Mouse (Mus musculus) embryonic facial prominence, embryonic 11.5 days (tissue): ENCODE data around the gene Ovca2. TPM values are rescaled to one million over a fixed set of nuclear protein-coding genes. Genes with fewer than 3 reads are reported as not detected.
A peak's percentile ranks its signal among the peaks of the same experiment; 100 is the strongest.

Experiments
- ATAC-seq: fragments of 200-750 bp; cut with Nextera tagmentation; replicated peaks from 2 replicates; pipeline ENCODE4 v1.8.0; 2017; ENCODE audit warnings: low read depth; ENCODE audit not compliant: insufficient number of reproducible peaks, low FRiP score, low TSS enrichment
- DNase-seq: peaks from one replicate; pipeline ENCODE4 v3.0.0-alpha.2; 2015; ENCODE audit warnings: low spot score
- H3K27ac ChIP-seq: fragments of 300-500 bp; sonication (generic); replicated peaks from 2 replicates; pipeline ENCODE4 v1.5.1; 2014; ENCODE audit warnings: mild to moderate bottlenecking, low read depth, low read length, control low read depth
- H3K27me3 ChIP-seq: fragments of 300-500 bp; sonication (generic); 2 replicates; pipeline ENCODE4 v1.6.1; 2014; ENCODE audit warnings: mild to moderate bottlenecking, low read length, moderate library complexity, mixed read lengths; ENCODE audit not compliant: control insufficient read depth, insufficient read depth
- H3K36me3 ChIP-seq: fragments of 300-500 bp; sonication (generic); replicated peaks from 2 replicates; pipeline ENCODE4 v1.6.1; 2014; ENCODE audit warnings: low read depth, mild to moderate bottlenecking, low read length, moderate library complexity, mixed read lengths; ENCODE audit not compliant: control insufficient read depth, insufficient read depth
- H3K4me1 ChIP-seq: fragments of 300-500 bp; sonication (generic); 2 replicates; pipeline ENCODE4 v1.6.1; 2014; ENCODE audit warnings: low read length, mixed read lengths; ENCODE audit not compliant: control insufficient read depth, insufficient read depth
- H3K4me2 ChIP-seq: fragments of 300-500 bp; sonication (generic); 2 replicates; pipeline ENCODE4 v1.6.1; 2014; ENCODE audit warnings: low read depth, mild to moderate bottlenecking, control low read depth, low read length, moderate library complexity
- H3K4me3 ChIP-seq: fragments of 300-500 bp; sonication (generic); 2 replicates; pipeline ENCODE4 v1.5.1; 2014; ENCODE audit warnings: low read depth, low read length, control low read depth
- H3K9ac ChIP-seq: fragments of 300-500 bp; sonication (generic); replicated peaks from 2 replicates; pipeline ENCODE4 v1.6.1; 2014; ENCODE audit warnings: mild to moderate bottlenecking, control low read depth, low read length
- H3K9me3 ChIP-seq: fragments of 300-500 bp; sonication (generic); replicated peaks from 2 replicates; pipeline ENCODE4 v1.6.1; 2016; ENCODE audit warnings: mild to moderate bottlenecking, low read length, inconsistent platforms, mixed read lengths; ENCODE audit not compliant: control insufficient read depth
- WGBS: fragments of 180-500 bp; shearing (Covaris S2); extraction: QIAGEN DNeasy Blood & Tissue Kit; methylation state at CpG from one replicate; pipeline ENCODE4 v1.1.7; 2014; 5-methylcytosine and 5-hydroxymethylcytosine counted together
- polyA plus RNA-seq: library from polyadenylated mRNA; unstranded; fragments of >200 nt; fragmentation: Nextera tagmentation; extraction: Ambion mirVana; gene quantifications from 2 replicates; pipeline ENCODE4 v1.2.1, GENCODE M21; 2014

Gene Ovca2
- polyA plus RNA-seq, 1 experiment from 2014 or later: 37.5 TPM

DNA sequence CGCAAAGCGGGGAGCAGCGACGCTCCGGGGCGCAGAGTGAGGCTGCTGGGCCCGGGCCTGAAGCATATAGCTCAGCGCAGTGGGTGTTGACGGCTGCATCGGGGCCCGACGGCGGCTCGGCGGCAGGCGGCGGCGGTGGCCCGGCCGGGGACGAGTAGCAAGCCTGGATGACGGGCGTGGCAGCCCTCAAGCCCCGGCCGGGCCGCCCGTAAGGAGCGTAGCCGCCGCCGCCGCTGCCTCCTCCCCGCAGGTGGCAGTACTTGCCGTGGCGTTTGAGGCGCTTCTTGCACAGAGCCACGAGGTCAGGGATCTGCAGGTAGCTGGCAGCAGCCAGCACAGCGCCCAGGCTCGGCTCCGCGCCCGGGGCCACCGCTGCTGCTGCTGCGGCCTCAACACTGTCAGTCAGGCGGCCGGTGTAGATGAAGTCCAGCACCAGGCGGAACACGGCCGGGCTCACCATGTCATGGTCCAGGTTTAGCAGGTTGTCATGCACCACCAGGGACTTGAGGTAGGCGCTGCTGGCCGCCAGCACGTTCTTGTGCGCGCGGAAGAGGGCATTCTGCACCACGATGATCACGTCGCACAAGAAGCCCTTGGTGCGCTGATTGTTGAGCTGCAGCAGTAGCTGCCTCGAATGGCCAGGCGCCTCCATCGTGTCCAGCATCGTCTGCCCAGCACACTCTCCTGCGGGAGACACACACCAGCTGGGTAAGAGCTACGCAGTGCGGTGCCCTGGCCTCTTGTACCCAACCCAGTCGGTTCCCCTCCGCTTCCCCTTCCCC, 11.6 kb downstream of the Ovca2 start:
- peak; percentile 39 for DNase-seq
- Histone ChIP-seq H3K4me3 (peak overlapping the region; percentile 44), H3K9ac (peak overlapping the region; percentile 69), H3K27ac (no peak overlapping the region), H3K4me2 (peak overlapping the region; percentile 94), H3K4me1 (peaks cover 15% of the 10 kb centered on the region), H3K36me3 (peaks cover 6% of the 10 kb centered on the region), H3K27me3 (peaks cover 81% of the 10 kb centered on the region), H3K9me3 (no peaks in the 10 kb centered on the region)
- 2% methylated on average over 64 of the region's 68 CpGs for WGBS
- ATAC-seq: no peak

- Histone ChIP-seq H3K27me3 (peaks cover 73% of the 10 kb centered on the region), H3K9ac (peak overlapping the region; percentile 69), H3K36me3 (peaks cover 6% of the 10 kb centered on the region), H3K27ac (no peak overlapping the region), H3K4me2 (peak overlapping the region; percentile 94), H3K4me1 (peaks cover 15% of the 10 kb centered on the region), H3K4me3 (peak overlapping the region; percentile 44), H3K9me3 (no peaks in the 10 kb centered on the region)
- ATAC-seq (no peak), DNase-seq (no peak)
- WGBS: 4% methylated on average over 55 of the region's 55 CpGs
Observed at GRCm38 (mm10) chr11:75166193-75166842, 12.3 kb downstream of the Ovca2 start.

GRCm38 (mm10) chr11:75165441-75166192, 13.0 kb downstream of the Ovca2 start:
- H3K27ac ChIP-seq: no peak overlapping the region
- peaks cover 15% of the 10 kb centered on the region for H3K4me1 ChIP-seq
- peak; percentile 64 for DNase-seq
- peak overlapping the region; percentile 94 for H3K4me2 ChIP-seq
- peak overlapping the region; percentile 41 for H3K9ac ChIP-seq
- peak overlapping the region; percentile 44 for H3K4me3 ChIP-seq
- peaks cover 66% of the 10 kb centered on the region for H3K27me3 ChIP-seq
- 3% methylated on average over 54 of the region's 54 CpGs for WGBS
- no peaks in the 10 kb centered on the region for H3K9me3 ChIP-seq
- ATAC-seq: no peak
- peaks cover 6% of the 10 kb centered on the region for H3K36me3 ChIP-seq

DNA sequence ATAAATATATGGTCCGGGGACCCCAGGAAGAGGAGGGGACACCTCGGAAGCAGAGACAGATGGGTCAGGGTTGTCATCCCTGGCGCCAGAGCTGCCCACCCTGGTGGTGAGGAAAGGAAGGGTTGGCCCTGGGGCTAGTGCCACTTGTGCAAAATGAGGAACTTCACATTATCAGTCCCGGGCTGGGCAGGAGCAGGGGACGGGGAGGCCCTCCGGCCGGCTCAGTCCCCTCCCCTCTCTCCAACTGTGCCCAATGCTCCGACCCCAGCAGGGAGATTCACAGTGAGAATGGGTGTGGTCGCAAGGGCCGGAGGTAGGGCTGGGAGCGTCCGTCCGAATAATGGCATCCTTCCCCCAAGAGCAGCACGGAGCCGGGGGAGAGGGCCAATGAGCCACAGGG, 13.9 kb downstream of the Ovca2 start:
- H3K4me2 ChIP-seq: peak overlapping the region; percentile 94
- DNase-seq (no peak), ATAC-seq (no peak)
- no peak overlapping the region; the same call in none of the 2 replicates for H3K9ac ChIP-seq
- 19% methylated on average over 15 of the region's 15 CpGs for WGBS
- H3K36me3 ChIP-seq: peaks cover 9% of the 10 kb centered on the region
- peak overlapping the region; percentile 44; the same call in 1 of the 2 replicates for H3K4me3 ChIP-seq
- peaks cover 15% of the 10 kb centered on the region for H3K4me1 ChIP-seq
- H3K27ac ChIP-seq: no peak overlapping the region
- peaks cover 59% of the 10 kb centered on the region for H3K27me3 ChIP-seq
- H3K9me3 ChIP-seq: no peaks in the 10 kb centered on the region

DNA sequence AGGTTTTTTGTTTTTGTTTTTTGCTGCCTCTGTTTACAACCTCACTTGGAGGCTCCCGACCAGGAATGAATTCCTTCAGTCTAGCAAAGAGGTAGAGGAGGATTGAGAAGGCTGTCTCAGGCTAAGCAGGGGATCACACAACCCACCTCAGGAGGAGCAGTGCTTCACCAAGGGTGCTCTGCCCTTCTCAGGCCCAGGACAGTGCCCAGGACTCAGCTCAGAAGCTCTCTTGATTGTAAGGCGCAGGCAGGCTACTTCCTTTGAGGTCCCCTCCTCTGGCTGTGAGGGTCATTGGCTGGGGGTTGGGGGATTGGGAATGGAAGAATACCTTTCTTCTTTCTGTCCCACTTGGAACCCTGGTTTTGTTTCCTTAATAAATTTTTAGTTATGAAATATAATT, 14.6 kb downstream of the Ovca2 start:
- Histone ChIP-seq H3K27me3 (peaks cover 52% of the 10 kb centered on the region), H3K9ac (no peak overlapping the region), H3K9me3 (no peaks in the 10 kb centered on the region), H3K4me3 (no peak overlapping the region), H3K4me1 (peaks cover 15% of the 10 kb centered on the region), H3K36me3 (peaks cover 9% of the 10 kb centered on the region), H3K27ac (no peak overlapping the region), H3K4me2 (no peak overlapping the region)
- WGBS: 69% methylated on average over 2 of the region's 2 CpGs
- ATAC-seq (no peak), DNase-seq (no peak)

DNA sequence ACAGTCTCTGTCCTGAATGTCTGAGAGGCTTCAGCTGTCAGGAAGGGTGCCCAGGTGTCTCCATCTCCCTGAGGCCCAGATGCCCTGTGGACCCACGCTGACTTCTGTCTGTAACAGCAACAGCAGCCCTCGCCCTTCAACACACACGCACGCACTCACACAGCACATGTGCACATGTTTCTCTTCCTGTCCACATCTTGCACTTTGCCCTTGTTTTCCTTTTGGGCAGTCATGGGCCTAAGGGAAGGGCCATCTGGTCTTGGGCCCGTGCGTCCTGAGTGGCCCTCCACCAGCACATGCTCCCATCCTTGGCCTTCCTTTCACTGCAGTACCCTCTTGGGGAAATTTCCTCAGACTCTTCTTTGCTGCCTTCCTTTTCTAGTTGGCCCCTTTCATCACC, 15.3 kb downstream of the Ovca2 start:
- H3K36me3 ChIP-seq: peaks cover 9% of the 10 kb centered on the region
- H3K27me3 ChIP-seq: peaks cover 46% of the 10 kb centered on the region
- no peak overlapping the region for H3K27ac ChIP-seq
- H3K9ac ChIP-seq: no peak overlapping the region
- ATAC-seq (no peak), DNase-seq (no peak)
- H3K4me3 ChIP-seq: no peak overlapping the region
- H3K9me3 ChIP-seq: no peaks in the 10 kb centered on the region
- peaks cover 11% of the 10 kb centered on the region for H3K4me1 ChIP-seq
- no peak overlapping the region for H3K4me2 ChIP-seq
- 72% methylated on average over 6 of the region's 6 CpGs for WGBS

GRCm38 (mm10) chr11:75162591-75163080, 16.0 kb downstream of the Ovca2 start:
- Histone ChIP-seq H3K27ac (no peak overlapping the region), H3K27me3 (peaks cover 39% of the 10 kb centered on the region), H3K36me3 (peaks cover 9% of the 10 kb centered on the region), H3K9me3 (no peaks in the 10 kb centered on the region), H3K4me3 (no peak overlapping the region), H3K4me1 (peaks cover 10% of the 10 kb centered on the region), H3K4me2 (no peak overlapping the region), H3K9ac (no peak overlapping the region)
- ATAC-seq (no peak), DNase-seq (no peak)
- WGBS: 89% methylated on average over 12 of the region's 12 CpGs
